ENCODE assay signal across 27 mouse cellular contexts in the genomic region with DNA sequence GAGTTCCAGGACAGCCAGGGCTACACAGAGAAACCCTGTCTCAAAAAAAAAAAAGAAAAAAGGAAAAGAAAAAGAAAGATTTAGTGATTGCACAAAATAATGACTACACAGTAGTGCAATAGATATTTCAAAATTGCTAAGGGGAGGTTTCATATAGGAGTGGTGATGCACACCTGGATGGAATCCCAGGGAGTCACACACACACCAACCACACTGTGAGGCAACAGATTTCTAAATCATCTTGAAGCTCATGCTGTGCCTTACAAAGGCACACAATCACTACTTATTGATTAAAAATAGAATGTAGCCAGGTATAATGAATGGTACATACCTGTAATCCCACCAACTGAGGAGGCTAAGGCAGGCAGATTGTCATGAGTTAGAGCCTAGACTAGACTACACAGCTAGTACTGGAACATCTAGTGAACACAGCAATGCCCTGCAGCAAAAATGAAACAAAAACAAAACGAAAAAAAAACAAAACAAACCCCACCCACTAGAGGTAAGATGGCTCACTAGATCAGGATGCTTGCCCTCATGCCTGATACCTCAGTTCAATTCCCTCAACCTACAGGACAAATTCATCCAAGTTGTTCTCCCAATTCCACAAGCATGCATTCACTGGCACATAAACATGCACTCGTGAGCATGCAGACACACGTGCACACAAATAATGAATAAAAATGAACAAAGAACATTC. TPM values are rescaled to one million over a fixed set of nuclear protein-coding genes. Genes with fewer than 3 reads are reported as not detected.
DNase-seq lines count a peak whose midpoint lies in the region; ATAC-seq lines count a peak whose summit lies in the region.
"Had no signal": no experiment of that assay in that cellular context is flagged by ENCODE, and none has a peak within 500 bp of the region (broad histone marks: within the 10 kb centered on the region; RNA-seq: fewer than 3 reads in every experiment).

No protein-coding gene starts in this region.

- 85% methylated on average over 3 of the region's 3 CpGs for WGBS in kidney, embryonic 16.5 days

- H3K4me3 ChIP-seq in kidney, embryonic 16.5 days (ENCODE audit: low read length), result no peak overlapping the region
- H3K4me3 ChIP-seq: embryonic facial prominence, embryonic 12.5 days; embryonic facial prominence, embryonic 15.5 days; forebrain, embryonic 12.5 days; forebrain, embryonic 15.5 days; heart, embryonic 12.5 days; heart, embryonic 15.5 days; hindbrain, embryonic 10.5 days; hindbrain, embryonic 13.5 days had no signal

- no peak overlapping the region for H3K27ac ChIP-seq in kidney, embryonic 16.5 days (ENCODE audit: low read length)
- H3K27ac ChIP-seq: embryonic facial prominence, embryonic 12.5 days; embryonic facial prominence, embryonic 15.5 days; forebrain, embryonic 12.5 days; forebrain, embryonic 15.5 days; heart, embryonic 15.5 days; hindbrain, embryonic 10.5 days; hindbrain, embryonic 13.5 days had no signal

- ATAC-seq in activated CD4-positive, CD25-positive, alpha-beta regulatory T cell, adult 4 months, result peak; percentile 44
- peak; percentile 67 for ATAC-seq in granulocyte monocyte progenitor cell, adult 5-6 weeks (replicated peaks; ENCODE audit: poor library complexity, severe bottlenecking)
- peak; percentile 29; the same call in 1 of the 2 replicates for ATAC-seq in megakaryocyte progenitor cell, adult 5-6 weeks (replicated peaks; ENCODE audit: poor library complexity)
- ATAC-seq in kidney, embryonic 16.5 days (ENCODE audit: low FRiP score, low TSS enrichment), result no peak
- ATAC-seq: forebrain, embryonic 15.5 days; hindbrain, embryonic 16.5 days; intestine, postnatal 0 days had no signal

- no peaks in the 10 kb centered on the region for H3K9me3 ChIP-seq in kidney, embryonic 16.5 days (ENCODE audit: low read length)
- H3K9me3 ChIP-seq: embryonic facial prominence, embryonic 12.5 days; embryonic facial prominence, embryonic 15.5 days; forebrain, embryonic 12.5 days; forebrain, embryonic 15.5 days; heart, embryonic 12.5 days; heart, embryonic 15.5 days; hindbrain, embryonic 10.5 days; hindbrain, embryonic 13.5 days had no signal

- no peak overlapping the region for H3K4me2 ChIP-seq in kidney, embryonic 16.5 days (replicated peaks; ENCODE audit: low read depth, low read length)
- H3K4me2 ChIP-seq: embryonic facial prominence, embryonic 12.5 days; embryonic facial prominence, embryonic 15.5 days; forebrain, embryonic 12.5 days; forebrain, embryonic 15.5 days; heart, embryonic 12.5 days; heart, embryonic 15.5 days; hindbrain, embryonic 13.5 days had no signal

- H3K9ac ChIP-seq in kidney, embryonic 16.5 days (replicated peaks; ENCODE audit: low read length), result no peak overlapping the region
- H3K9ac ChIP-seq: embryonic facial prominence, embryonic 12.5 days; embryonic facial prominence, embryonic 15.5 days; forebrain, embryonic 12.5 days; forebrain, embryonic 15.5 days; heart, embryonic 12.5 days; heart, embryonic 15.5 days; hindbrain, embryonic 13.5 days had no signal

- H3K36me3 ChIP-seq in kidney, embryonic 16.5 days (ENCODE audit: insufficient read depth, low read length), result peaks cover 6% of the 10 kb centered on the region; the same call in 1 of the 2 replicates
- H3K36me3 ChIP-seq: forebrain, embryonic 12.5 days; forebrain, embryonic 15.5 days had no signal

- peak; percentile 10 for DNase-seq in CD4-positive, CD25-positive, alpha-beta regulatory T cell, adult 2 months (ENCODE audit: low read depth, low spot score)
- DNase-seq in layer of hippocampus, postnatal 25 days (ENCODE audit: extremely low spot score in 1 of 2, low spot score in 1 of 2), result no peak
- DNase-seq in Muller cell, postnatal 12 days (ENCODE audit: inconsistent ontology term), result no peak
- DNase-seq: adrenal gland, postnatal 10 days; adrenal gland, postnatal 36 days; cerebellum, adult 18-20 months; cerebellum, adult 9-11 months; cerebellum, postnatal 25 days; gastrocnemius, postnatal 10 days; gastrocnemius, postnatal 36 days; heart, adult 18-20 months; heart, postnatal 10 days; heart, postnatal 36 days had no signal

- no peaks in the 10 kb centered on the region for H3K27me3 ChIP-seq in kidney, embryonic 16.5 days (ENCODE audit: insufficient read depth, low read length)
- H3K27me3 ChIP-seq: embryonic facial prominence, embryonic 12.5 days; embryonic facial prominence, embryonic 15.5 days; forebrain, embryonic 12.5 days; forebrain, embryonic 15.5 days; heart, embryonic 12.5 days; heart, embryonic 15.5 days; hindbrain, embryonic 13.5 days had no signal

- peaks cover 5% of the 10 kb centered on the region; the same call in 1 of the 2 replicates for H3K4me1 ChIP-seq in kidney, embryonic 16.5 days (ENCODE audit: insufficient read depth, low read length)

RNA-seq across cellular contexts. Expression of a gene that starts 9.0 kb away (rescaled TPM):
- 10 to 100 TPM; 17.6 to 24.3 TPM for polyA plus RNA-seq in activated CD4-positive, CD25-positive, alpha-beta regulatory T cell, adult 4 months (2017; shearing (Covaris generic))
- 52.0 and 63.4 TPM in 2 replicates for total RNA-seq in granulocyte monocyte progenitor cell, adult 5-6 weeks (2014; fragmentation: Nextera tagmentation)
- 72.6 and 78.6 TPM in 2 replicates for total RNA-seq in granulocyte monocyte progenitor cell, adult 5-6 weeks (2017)
- total RNA-seq in megakaryocyte progenitor cell, adult 5-6 weeks (2015), result 82.3 and 90.9 TPM in 2 replicates
- total RNA-seq in megakaryocyte progenitor cell, adult 5-6 weeks (2017), result 43.9 and 73.1 TPM in 2 replicates
- total RNA-seq in layer of hippocampus, postnatal 25 days (2021), result 10 to 100 TPM; 50.0 to 67.5 TPM
- 13.8 and 14.0 TPM in 2 replicates for polyA plus RNA-seq in kidney, embryonic 16.5 days (2015; fragmentation: Nextera tagmentation; extraction: Ambion mirVana)
